Mouse (Mus musculus): ENCODE measurements around the gene Slc1a5.

Slc1a5 gene

DNA sequence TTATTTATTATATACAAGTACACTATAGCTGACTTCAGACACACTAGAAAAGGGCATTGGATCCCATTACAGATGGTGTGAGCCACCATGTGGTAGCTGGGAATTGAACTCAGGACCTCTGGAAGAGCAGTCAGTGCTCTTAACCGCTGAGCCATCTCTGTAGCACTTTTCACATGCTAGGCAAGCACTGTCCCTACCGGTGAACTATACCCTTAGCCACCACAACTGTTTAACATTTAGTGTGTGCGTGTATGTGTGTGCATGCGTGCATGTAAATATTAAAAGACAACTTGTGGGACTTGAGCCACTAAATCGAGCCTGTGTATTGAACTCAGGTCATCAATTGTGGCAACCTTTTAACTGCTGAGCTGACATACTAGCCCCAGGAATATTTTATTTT is 65.6 kb downstream of the Slc1a5 start:
- DNase-seq (ENCODE audit: low spot score in 2 of 2): no peak

DNA sequence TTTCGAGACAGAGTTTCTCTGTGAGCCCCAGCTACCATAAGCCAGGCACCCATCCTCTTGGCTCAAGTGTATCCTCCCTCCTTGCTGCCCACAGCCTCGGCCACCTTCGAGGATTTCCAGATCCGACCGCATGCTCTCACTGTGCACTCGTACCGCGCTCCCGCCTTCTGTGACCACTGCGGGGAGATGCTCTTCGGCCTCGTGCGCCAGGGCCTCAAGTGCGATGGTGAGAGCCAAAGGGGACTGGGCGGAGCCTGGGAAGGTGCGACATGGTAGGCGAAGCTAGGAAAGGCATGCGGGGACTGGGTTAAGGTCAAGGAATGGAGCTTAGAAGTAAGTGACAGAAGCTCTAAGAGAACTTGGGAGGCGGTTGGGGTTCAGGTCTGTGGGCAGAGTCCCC is 66.4 kb downstream of the Slc1a5 start:
- no peak for DNase-seq (ENCODE audit: low spot score in 2 of 2)

Measured in spleen, postnatal 36 days (tissue).